In the genomic region with DNA sequence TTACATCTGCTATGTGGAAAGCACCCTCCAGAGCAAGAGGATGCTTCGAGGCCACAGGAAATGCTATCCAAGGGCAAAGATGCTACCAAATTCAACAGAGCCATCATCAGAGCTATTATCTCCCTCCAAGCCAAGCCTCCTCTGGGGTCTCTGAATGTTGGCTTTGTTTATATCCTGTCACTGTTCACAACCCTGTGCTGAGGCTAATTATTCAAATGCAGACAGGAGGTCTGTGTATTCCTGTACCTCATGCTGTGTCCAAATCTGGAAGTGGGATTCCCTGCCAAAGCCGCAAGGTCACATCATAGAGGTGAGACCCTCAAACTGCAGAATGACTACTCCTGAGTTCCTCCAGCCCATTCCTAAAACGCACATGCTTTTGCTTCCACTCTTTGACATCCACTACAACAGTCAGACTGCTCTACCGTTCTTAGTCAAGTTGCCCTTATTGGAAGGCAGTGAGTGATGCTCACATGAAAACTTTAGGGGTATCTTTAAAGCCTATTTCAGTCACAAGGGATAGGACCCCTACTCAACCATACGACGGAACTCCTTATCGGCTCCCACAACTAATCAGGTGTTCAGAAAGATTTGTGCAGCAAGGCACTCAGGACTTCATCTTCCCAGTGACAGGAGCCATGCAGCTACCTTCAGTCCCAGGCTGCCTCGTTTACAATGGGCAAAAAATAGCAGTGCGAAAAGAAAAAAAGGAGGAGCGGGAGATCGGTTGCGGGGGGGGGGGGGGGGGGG, we compare ENCODE assay signal across 9 mouse cellular contexts.
DNase-seq lines count a peak whose midpoint lies in the region; ATAC-seq lines count a peak whose summit lies in the region.
"Had no signal": no experiment of that assay in that cellular context is flagged by ENCODE, and none has a peak within 500 bp of the region (broad histone marks: within the 10 kb centered on the region; RNA-seq: fewer than 3 reads in every experiment).

No protein-coding gene starts in this region.

- H3K27ac ChIP-seq in neural tube, embryonic 11.5 days (ENCODE audit: low read depth, low read length), result no peak overlapping the region
- H3K27ac ChIP-seq in embryonic facial prominence, embryonic 10.5 days (replicated peaks), result peak overlapping the region; percentile 48; the same call in 1 of the 2 replicates
- no peak overlapping the region for H3K27ac ChIP-seq in hindbrain, embryonic 15.5 days (replicated peaks)
- no peak overlapping the region for H3K27ac ChIP-seq in neural tube, embryonic 14.5 days (ENCODE audit: low read depth, low read length)

- H3K9ac ChIP-seq in neural tube, embryonic 11.5 days (ENCODE audit: low read length), result no peak overlapping the region
- H3K9ac ChIP-seq in hindbrain, embryonic 15.5 days, result no peak overlapping the region
- no peak overlapping the region for H3K9ac ChIP-seq in neural tube, embryonic 14.5 days (replicated peaks; ENCODE audit: low read depth, low read length)

- peak overlapping the region; percentile 10; the same call in 1 of the 2 replicates for H3K4me2 ChIP-seq in neural tube, embryonic 11.5 days (ENCODE audit: low read depth)
- H3K4me2 ChIP-seq in hindbrain, embryonic 15.5 days, result no peak overlapping the region; the same call in 1 of the 2 replicates
- H3K4me2 ChIP-seq in neural tube, embryonic 14.5 days (ENCODE audit: low read depth, low read length), result peak overlapping the region; percentile 16; the same call in 1 of the 2 replicates

- no peak for DNase-seq in neural tube, embryonic 11.5 days (ENCODE audit: low spot score)
- DNase-seq in neural tube, embryonic 10.5 days (ENCODE audit: extremely low spot score, low spot score), result no peak
- DNase-seq in embryonic facial prominence, embryonic 10.5 days (ENCODE audit: low spot score), result no peak
- DNase-seq in right cerebral cortex, postnatal 14 days, result no peak
- no peak for DNase-seq in adrenal gland, adult (ENCODE audit: inconsistent age in 2 of 2, low spot score in 1 of 2)
- DNase-seq: gastrocnemius, postnatal 36 days had no signal

- peak; percentile 38; the same call in 1 of the 2 replicates for ATAC-seq in neural tube, embryonic 11.5 days (ENCODE audit: insufficient read depth, low FRiP score, low TSS enrichment)
- peak; percentile 71 for ATAC-seq in hindbrain, embryonic 15.5 days (ENCODE audit: low FRiP score, low read depth)
- peak; percentile 48 for ATAC-seq in neural tube, embryonic 14.5 days (ENCODE audit: low read depth)

- no peaks in the 10 kb centered on the region for H3K9me3 ChIP-seq in neural tube, embryonic 11.5 days (ENCODE audit: control insufficient read depth, low read length)
- no peaks in the 10 kb centered on the region for H3K9me3 ChIP-seq in embryonic facial prominence, embryonic 10.5 days
- no peaks in the 10 kb centered on the region for H3K9me3 ChIP-seq in hindbrain, embryonic 15.5 days
- no peaks in the 10 kb centered on the region for H3K9me3 ChIP-seq in neural tube, embryonic 14.5 days (ENCODE audit: control insufficient read depth, low read length)
- H3K9me3 ChIP-seq: megakaryocyte, embryonic 14.5 days had no signal

- H3K4me3 ChIP-seq in neural tube, embryonic 11.5 days (ENCODE audit: low read depth, low read length), result no peak overlapping the region
- H3K4me3 ChIP-seq in embryonic facial prominence, embryonic 10.5 days, result peak overlapping the region; percentile 21; the same call in 1 of the 2 replicates
- H3K4me3 ChIP-seq in hindbrain, embryonic 15.5 days, result no peak overlapping the region
- H3K4me3 ChIP-seq in neural tube, embryonic 14.5 days (ENCODE audit: low read depth, low read length), result no peak overlapping the region
- H3K4me3 ChIP-seq: megakaryocyte, embryonic 14.5 days had no signal

- H3K27me3 ChIP-seq in neural tube, embryonic 11.5 days (ENCODE audit: control insufficient read depth, insufficient read depth, low read length), result no peaks in the 10 kb centered on the region
- no peaks in the 10 kb centered on the region for H3K27me3 ChIP-seq in embryonic facial prominence, embryonic 10.5 days (replicated peaks; ENCODE audit: low read depth, poor library complexity, severe bottlenecking)
- H3K27me3 ChIP-seq in hindbrain, embryonic 15.5 days, result no peaks in the 10 kb centered on the region
- H3K27me3 ChIP-seq in neural tube, embryonic 14.5 days (ENCODE audit: control insufficient read depth, insufficient read depth, low read length), result no peaks in the 10 kb centered on the region
- H3K27me3 ChIP-seq: megakaryocyte, embryonic 14.5 days had no signal

- peaks cover 13% of the 10 kb centered on the region for H3K4me1 ChIP-seq in neural tube, embryonic 11.5 days (ENCODE audit: control insufficient read depth, insufficient read depth, low read length)
- peaks cover 28% of the 10 kb centered on the region for H3K4me1 ChIP-seq in embryonic facial prominence, embryonic 10.5 days
- peaks cover 19% of the 10 kb centered on the region for H3K4me1 ChIP-seq in hindbrain, embryonic 15.5 days (replicated peaks)
- 0 out of 2 replicates have a peak, but pooled peaks cover 4% of the 10 kb centered on the region for H3K4me1 ChIP-seq in neural tube, embryonic 14.5 days (ENCODE audit: control insufficient read depth, insufficient read depth, low read length)

- WGBS in neural tube, embryonic 11.5 days, result 43% methylated on average over 9 of the region's 12 CpGs
- 40% methylated on average over 11 of the region's 12 CpGs for WGBS in embryonic facial prominence, embryonic 10.5 days
- 34% methylated on average over 8 of the region's 12 CpGs for whole genome bisulfite sequencing in hindbrain, embryonic 15.5 days
- 24% methylated on average over 9 of the region's 12 CpGs for WGBS in neural tube, embryonic 14.5 days

- H3K36me3 ChIP-seq in neural tube, embryonic 11.5 days (ENCODE audit: control insufficient read depth, insufficient read depth, low read length), result 0 out of 2 replicates have a peak, but pooled peaks cover 3% of the 10 kb centered on the region
- H3K36me3 ChIP-seq in embryonic facial prominence, embryonic 10.5 days (replicated peaks), result peaks cover 13% of the 10 kb centered on the region
- H3K36me3 ChIP-seq in hindbrain, embryonic 15.5 days, result no peaks in the 10 kb centered on the region
- no peaks in the 10 kb centered on the region for H3K36me3 ChIP-seq in neural tube, embryonic 14.5 days (ENCODE audit: control insufficient read depth, insufficient read depth, low read length)
